Mouse (Mus musculus) erythroblast, embryonic 14.5 days (primary cell): Measurements from ENCODE around the gene Cit. TPM values are rescaled to one million over a fixed set of nuclear protein-coding genes. Genes with fewer than 3 reads are reported as not detected.
"Not testable (repeated sequence)": the region's sequence is repeated elsewhere in the genome, so short reads cannot be mapped to it uniquely, and the experiment has no call there.

Source experiments
- H3K27me3 ChIP-seq: 2 replicates; pipeline ENCODE4 v1.6.1; 2012; ENCODE audit warnings: inconsistent platforms; ENCODE audit not compliant: control insufficient read depth
- H3K36me3 ChIP-seq: 2 replicates; pipeline ENCODE4 v1.6.1; 2012; ENCODE audit warnings: mild to moderate bottlenecking, inconsistent platforms; ENCODE audit not compliant: control insufficient read depth
- H3K4me1 ChIP-seq: 2 replicates; pipeline ENCODE4 v1.6.1; 2012; ENCODE audit warnings: inconsistent platforms; ENCODE audit not compliant: control insufficient read depth
- H3K4me3 ChIP-seq: replicated peaks from 2 replicates; pipeline ENCODE3; 2012; ENCODE audit warnings: moderate library complexity, mild to moderate bottlenecking, inconsistent platforms
- H3K9me3 ChIP-seq: 2 replicates; pipeline ENCODE4 v1.6.1; 2012; ENCODE audit warnings: low read length, inconsistent platforms, mixed read lengths; ENCODE audit not compliant: control insufficient read depth
- GATA1 ChIP-seq: IDR thresholded peaks from 2 replicates; pipeline ENCODE4 v1.6.1; 2012; ENCODE audit warnings: low read length, inconsistent platforms, mixed read lengths
- TAL1 ChIP-seq: IDR thresholded peaks from 3 replicates; pipeline ENCODE4 v1.6.1; 2012; ENCODE audit warnings: low read length, inconsistent platforms, mixed read lengths
- polyA plus RNA-seq: library from polyadenylated mRNA; stranded (reverse); fragments of >175 nt; gene quantifications from 2 replicates; pipeline ENCODE4 v1.2.3, GENCODE M21; 2012

Cit gene
- polyA plus RNA-seq, 1 experiment, result 13.6 TPM

DNA sequence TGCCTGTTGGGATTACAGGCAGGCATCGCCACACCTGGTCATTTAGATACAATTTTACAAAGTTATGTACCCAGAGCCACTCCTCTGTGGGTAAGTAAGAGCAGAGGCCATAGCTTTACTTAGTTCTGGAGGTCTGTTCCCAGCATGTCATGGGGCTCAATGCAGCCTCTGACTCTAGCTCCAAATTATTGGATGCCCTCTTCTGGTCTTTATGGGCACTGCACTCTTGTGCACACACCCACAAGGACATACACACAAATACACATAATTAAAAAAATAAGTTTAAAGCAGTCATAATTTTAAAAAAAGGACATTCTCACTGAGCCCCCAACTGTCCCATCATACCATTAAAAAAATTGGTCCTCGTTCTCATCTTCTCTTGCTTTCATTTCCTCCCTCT is 12.3 kb upstream of the Cit start:
- H3K27me3 ChIP-seq, result no peaks in the 10 kb centered on the region; the same call in 1 of the 2 replicates
- H3K9me3 ChIP-seq, result peaks cover 20% of the 10 kb centered on the region
- H3K4me3 ChIP-seq, result no peak overlapping the region

GRCm38 (mm10) chr5:115833806-115834205 is 11.3 kb upstream of the Cit start:
- not testable (repeated sequence) for H3K27me3 ChIP-seq, H3K4me1 ChIP-seq, H3K4me3 ChIP-seq, H3K36me3 ChIP-seq
- peaks cover 20% of the 10 kb centered on the region for H3K9me3 ChIP-seq

More for the DNA sequence above, 12.3 kb upstream of the Cit start:
- H3K36me3 ChIP-seq, result no peaks in the 10 kb centered on the region
- TF ChIP-seq GATA1 (no peak), TAL1 (no peak)
- peaks cover 7% of the 10 kb centered on the region for H3K4me1 ChIP-seq

- Histone ChIP-seq H3K27me3 (no peaks in the 10 kb centered on the region; the same call in 1 of the 2 replicates), H3K4me1 (peaks cover 8% of the 10 kb centered on the region), H3K9me3 (peaks cover 24% of the 10 kb centered on the region), H3K36me3 (no peaks in the 10 kb centered on the region), H3K4me3 (no peak overlapping the region)
- TF ChIP-seq TAL1 (no peak), GATA1 (no peak)
Measured at GRCm38 (mm10) chr5:115835291-115835690, 9.8 kb upstream of the Cit start.

DNA sequence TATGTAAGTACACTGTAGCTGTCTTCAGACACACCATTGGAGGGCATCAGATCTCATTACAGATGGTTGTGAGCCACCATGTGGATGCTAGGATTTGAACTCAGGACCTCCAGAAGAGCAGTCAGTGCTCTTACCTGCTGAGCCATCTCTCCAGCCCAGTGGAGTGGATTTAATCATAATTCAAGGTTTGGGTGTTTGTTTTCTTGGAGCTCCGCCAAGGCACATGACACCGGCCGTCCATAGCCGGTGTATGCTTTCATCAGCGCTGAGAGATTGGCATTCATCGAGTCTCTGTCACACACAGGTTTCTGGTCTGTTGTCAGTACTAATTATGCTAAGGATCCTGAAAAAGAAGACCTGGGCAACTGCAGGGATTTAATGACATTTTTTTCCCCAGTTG is 7.0 kb upstream of the Cit start:
- TF ChIP-seq GATA1 (no peak), TAL1 (no peak)
- H3K4me1 ChIP-seq, result peaks cover 13% of the 10 kb centered on the region
- no peaks in the 10 kb centered on the region for H3K27me3 ChIP-seq
- H3K4me3 ChIP-seq, result no peak overlapping the region
- H3K36me3 ChIP-seq, result no peaks in the 10 kb centered on the region
- peaks cover 19% of the 10 kb centered on the region for H3K9me3 ChIP-seq

- Histone ChIP-seq H3K4me1 (peaks cover 19% of the 10 kb centered on the region), H3K4me3 (no peak overlapping the region), H3K36me3 (no peaks in the 10 kb centered on the region; the same call in 1 of the 2 replicates), H3K9me3 (peaks cover 9% of the 10 kb centered on the region), H3K27me3 (no peaks in the 10 kb centered on the region)
- TF ChIP-seq TAL1 (no peak), GATA1 (no peak)
Measured at GRCm38 (mm10) chr5:115840453-115840852, 4.6 kb upstream of the Cit start.

DNA sequence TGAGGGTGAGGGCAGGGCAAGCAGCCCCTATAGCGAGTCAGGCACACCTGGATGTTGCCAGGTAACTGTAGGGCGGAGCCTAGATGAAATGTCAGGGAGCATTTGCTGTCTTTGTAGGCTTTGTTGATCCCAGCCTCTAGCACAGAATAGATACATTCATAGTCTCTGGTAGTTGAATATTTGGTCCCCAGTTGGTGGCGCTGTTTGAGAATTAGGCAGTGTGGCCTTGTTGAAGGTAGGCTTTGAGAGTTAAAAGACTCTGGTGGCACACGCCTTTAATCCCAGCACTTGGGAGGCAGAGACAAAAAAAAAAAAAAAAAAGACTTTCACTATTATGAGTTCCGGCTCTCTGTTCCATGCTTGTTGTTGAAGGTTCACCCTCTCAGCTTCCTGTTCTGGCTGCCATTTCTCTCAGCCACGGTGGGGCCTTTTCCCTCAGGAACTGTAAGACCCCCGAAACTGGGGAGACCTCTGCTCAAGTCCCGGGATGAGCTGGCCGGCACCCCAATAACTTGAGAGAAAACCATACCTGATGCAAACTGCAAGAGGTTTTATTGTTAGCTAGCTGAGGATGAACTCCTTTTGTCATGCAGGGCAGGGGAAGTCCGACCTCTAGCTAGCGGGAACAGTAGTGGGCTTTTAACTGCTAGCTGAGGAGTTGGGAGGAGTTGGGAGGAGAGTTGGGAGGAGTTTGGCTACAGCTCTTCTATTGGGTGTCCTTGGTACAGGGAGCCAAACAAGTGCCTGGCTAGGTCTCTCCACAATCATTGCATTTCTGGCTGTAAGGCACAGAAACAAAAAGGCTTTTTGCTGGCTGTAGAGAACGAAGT is 3.9 kb upstream of the Cit start:
- Histone ChIP-seq H3K9me3 (peaks cover 9% of the 10 kb centered on the region), H3K27me3 (no peaks in the 10 kb centered on the region), H3K36me3 (peaks cover 5% of the 10 kb centered on the region), H3K4me3 (no peak overlapping the region), H3K4me1 (peaks cover 26% of the 10 kb centered on the region)
- no peak for TF ChIP-seq GATA1
- TF ChIP-seq TAL1, result no peak

GRCm38 (mm10) chr5:115844368-115844765 is 711 bp upstream of the Cit start:
- peaks cover 9% of the 10 kb centered on the region for H3K9me3 ChIP-seq
- H3K36me3 ChIP-seq, result peaks cover 37% of the 10 kb centered on the region
- TF ChIP-seq GATA1, result no peak
- no peak for TF ChIP-seq TAL1
- H3K4me1 ChIP-seq, result peaks cover 45% of the 10 kb centered on the region
- no peaks in the 10 kb centered on the region for H3K27me3 ChIP-seq
- peak overlapping the region; percentile 100 for H3K4me3 ChIP-seq

DNA sequence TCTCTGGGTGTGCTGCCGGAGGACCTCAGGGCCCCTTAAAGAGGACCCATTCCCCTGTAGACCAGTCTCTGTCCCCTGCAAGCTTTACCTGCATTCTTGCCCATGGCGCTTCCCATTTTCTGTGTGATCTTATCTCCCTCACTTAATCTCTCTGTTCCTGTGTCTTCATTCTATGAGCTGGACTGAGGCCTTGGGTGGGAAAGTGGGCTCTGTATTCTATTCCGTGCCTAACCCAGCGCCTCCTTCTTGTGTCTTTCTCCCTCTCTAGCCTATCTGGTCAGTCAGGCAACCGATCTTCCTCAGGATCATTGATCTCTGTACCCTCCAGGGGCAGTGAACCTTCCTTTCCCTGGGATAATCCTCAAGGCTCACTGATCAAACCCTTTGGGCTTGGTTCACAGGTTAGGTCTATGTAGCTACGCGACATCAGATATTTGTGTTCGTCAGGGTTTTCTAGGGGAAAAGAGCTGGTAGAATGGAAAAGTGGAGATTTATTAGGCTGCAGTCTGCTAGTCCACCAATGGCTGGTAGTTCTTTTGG is 627 bp downstream of the Cit start:
- no peaks in the 10 kb centered on the region for H3K27me3 ChIP-seq
- TF ChIP-seq TAL1 (no peak), GATA1 (peak; percentile 53; the same call in 1 of the 2 replicates)
- H3K4me3 ChIP-seq, result peak overlapping the region; percentile 100
- H3K4me1 ChIP-seq, result peaks cover 47% of the 10 kb centered on the region
- peaks cover 51% of the 10 kb centered on the region for H3K36me3 ChIP-seq
- H3K9me3 ChIP-seq, result peaks cover 5% of the 10 kb centered on the region

DNA sequence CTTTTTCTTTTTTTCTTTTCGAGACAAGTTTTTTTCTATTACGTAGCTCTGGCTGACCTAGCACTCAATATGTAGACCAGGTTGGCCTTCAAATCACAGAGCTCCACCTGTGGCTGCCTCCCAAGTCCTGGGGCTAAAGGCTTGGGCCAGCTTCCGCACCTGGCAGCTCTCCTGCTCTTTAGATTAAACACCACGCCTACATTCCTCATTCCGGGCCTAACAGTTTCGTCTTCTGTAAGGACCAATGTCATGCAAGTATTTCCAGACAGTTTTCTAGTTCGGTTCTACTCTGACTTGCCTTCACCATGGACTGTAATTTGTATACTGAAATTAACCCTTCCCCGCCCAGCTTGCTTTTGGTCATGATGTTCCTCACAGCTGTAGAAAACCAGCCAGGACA is 2.1 kb downstream of the Cit start:
- Histone ChIP-seq H3K27me3 (no peaks in the 10 kb centered on the region), H3K36me3 (peaks cover 65% of the 10 kb centered on the region), H3K4me1 (peaks cover 44% of the 10 kb centered on the region), H3K4me3 (peak overlapping the region; percentile 27), H3K9me3 (no peaks in the 10 kb centered on the region)
- TF ChIP-seq GATA1, result no peak
- no peak for TF ChIP-seq TAL1
